Mouse (Mus musculus) stomach, postnatal 0 days (tissue): Measurements from ENCODE around the gene Rragb. TPM values are rescaled to one million over a fixed set of nuclear protein-coding genes. Genes with fewer than 3 reads are reported as not detected.
A peak's percentile ranks its signal among the peaks of the same experiment; 100 is the strongest.

Source experiments
- ATAC-seq: fragments of 200-750 bp; cut with Nextera tagmentation; 2 replicates; pipeline ENCODE4 v1.8.0; 2017; ENCODE audit not compliant: low FRiP score, low TSS enrichment
- DNase-seq: peaks from one replicate; pipeline ENCODE4 v3.0.0-alpha.2; 2016; ENCODE audit warnings: low spot score
- H3K27ac ChIP-seq: fragments of 300-500 bp; sonication (generic); replicated peaks from 2 replicates; pipeline ENCODE4 v1.5.1; 2014; ENCODE audit warnings: mild to moderate bottlenecking, control low read depth
- H3K27me3 ChIP-seq: fragments of 300-500 bp; sonication (generic); 2 replicates; pipeline ENCODE4 v1.6.1; 2014; ENCODE audit warnings: low read length; ENCODE audit not compliant: control insufficient read depth, insufficient read depth
- H3K36me3 ChIP-seq: fragments of 300-500 bp; sonication (generic); 2 replicates; pipeline ENCODE4 v1.6.1; 2014; ENCODE audit warnings: low read length, mixed read lengths; ENCODE audit not compliant: control insufficient read depth, insufficient read depth
- H3K4me1 ChIP-seq: fragments of 300-500 bp; sonication (generic); replicated peaks from 2 replicates; pipeline ENCODE4 v1.6.1; 2014; ENCODE audit warnings: antibody characterized with exemption; ENCODE audit not compliant: control insufficient read depth, insufficient read depth
- H3K4me2 ChIP-seq: fragments of 300-500 bp; sonication (generic); replicated peaks from 2 replicates; pipeline ENCODE4 v1.6.1; 2014; ENCODE audit warnings: low read depth, mild to moderate bottlenecking, control low read depth, moderate library complexity
- H3K4me3 ChIP-seq: fragments of 300-500 bp; sonication (generic); 2 replicates; pipeline ENCODE4 v1.5.1; 2014; ENCODE audit warnings: low read depth, low read length, control low read depth
- H3K9ac ChIP-seq: fragments of 300-500 bp; sonication (generic); 2 replicates; pipeline ENCODE4 v1.6.1; 2014; ENCODE audit warnings: mild to moderate bottlenecking, low read length, control low read depth, mixed read lengths
- H3K9me3 ChIP-seq: fragments of 300-500 bp; sonication (generic); 2 replicates; pipeline ENCODE4 v1.6.1; 2016; ENCODE audit warnings: low read length; ENCODE audit not compliant: control insufficient read depth
- CTCF ChIP-seq: IDR thresholded peaks from 2 replicates; pipeline ENCODE4 v1.5.1; 2016; ENCODE audit warnings: antibody characterized with exemption, low read depth, mild to moderate bottlenecking, moderate library complexity
- EP300 ChIP-seq: optimal IDR thresholded peaks from 2 replicates; pipeline ENCODE3; 2016; ENCODE audit warnings: antibody characterized with exemption
- WGBS: fragments of 180-500 bp; shearing (Covaris S2); extraction: QIAGEN DNeasy Blood & Tissue Kit; methylation state at CpG from one replicate; pipeline ENCODE4 v1.1.7; 2014; 5-methylcytosine and 5-hydroxymethylcytosine counted together
- polyA plus RNA-seq: library from polyadenylated mRNA; unstranded; fragments of >200 nt; fragmentation: Nextera tagmentation; extraction: Ambion mirVana; gene quantifications from 2 replicates; pipeline ENCODE4 v1.2.1, GENCODE M21; 2015

Rragb gene
- 0.59 and 0.61 TPM in 2 replicates for polyA plus RNA-seq

DNA sequence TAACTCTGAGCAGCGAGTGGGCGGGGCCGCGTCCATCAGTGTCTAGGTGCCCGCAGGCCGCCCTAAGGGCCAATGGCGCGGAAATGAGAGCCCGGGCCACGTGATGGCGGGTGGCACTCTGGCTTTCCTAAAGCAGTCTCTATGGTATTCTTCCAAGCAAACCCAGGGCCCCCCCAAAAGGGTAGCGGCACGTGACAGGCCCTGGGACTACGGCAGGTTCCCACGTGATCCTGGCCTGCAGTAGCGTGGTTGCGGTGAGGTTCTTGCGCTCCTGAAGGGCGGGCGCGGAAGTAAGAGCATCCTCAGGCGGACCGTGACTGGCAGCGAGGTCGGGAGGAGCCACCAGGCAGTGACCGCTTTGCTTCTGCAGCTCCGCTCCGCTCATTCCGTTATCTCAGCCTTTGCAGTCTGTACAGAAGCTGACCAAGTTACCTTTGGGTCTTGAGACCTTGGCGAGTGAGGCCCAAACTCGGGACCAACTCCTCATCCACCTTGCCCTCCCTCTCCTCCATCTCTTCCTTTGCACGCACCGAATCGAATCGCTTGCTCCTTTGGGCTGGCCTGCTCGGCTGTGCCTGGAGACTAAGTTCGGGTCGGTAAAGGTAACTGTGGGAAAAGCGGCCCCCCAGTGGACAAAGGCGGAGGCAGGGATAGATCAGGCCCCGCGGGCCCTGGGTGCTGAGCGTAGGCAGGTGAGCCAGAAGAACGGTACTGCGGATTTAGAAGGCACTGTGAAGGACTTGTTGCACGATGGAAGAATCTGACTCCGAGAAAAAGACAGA is at the start of gene Rragb:
TSS of gene Rragb (plus strand) at position 248 of the 782 bp plus-strand sequence.
- Histone ChIP-seq H3K27me3 (peaks cover 2% of the 10 kb centered on the region; the same call in 1 of the 2 replicates), H3K9ac (no peak within 1 kb of the TSS; the same call in 1 of the 2 replicates), H3K4me2 (peak within 1 kb of the TSS; percentile 57), H3K36me3 (no peaks in the 10 kb centered on the region), H3K4me3 (peak within 1 kb of the TSS; percentile 32), H3K4me1 (no peaks in the 10 kb centered on the region), H3K27ac (no peak within 1 kb of the TSS), H3K9me3 (no peaks in the 10 kb centered on the region)
- WGBS = 11% methylated on average over 45 of the region's 47 CpGs
- ATAC-seq (peak; percentile 91), DNase-seq (peak; percentile 71)
- TF ChIP-seq CTCF (peak; percentile 51), EP300 (no peak)

DNA sequence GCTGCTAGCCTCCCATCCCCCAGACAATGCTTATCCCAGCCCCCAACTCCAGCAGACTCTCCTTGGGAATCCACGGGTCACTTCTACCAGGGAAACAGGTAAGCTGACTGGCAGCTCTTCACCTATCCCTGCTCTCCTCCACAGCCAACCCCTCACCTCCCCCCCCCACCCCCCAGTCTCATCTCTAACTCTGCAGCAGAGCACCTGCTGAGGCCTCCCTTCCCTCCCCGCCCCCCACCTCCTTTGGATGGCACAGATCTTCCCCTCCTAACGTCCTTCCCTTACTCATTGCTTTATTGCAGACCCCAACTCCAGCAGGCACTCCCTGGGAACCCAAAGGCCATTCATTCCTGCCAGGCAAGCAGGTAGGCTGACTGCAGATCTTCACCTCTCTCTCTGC is 21.3 kb upstream of the Rragb start, which contains the start of gene Foxr2:
TSS of gene Foxr2 (plus strand) at position 301 of the 400 bp plus-strand sequence.
- DNase-seq (no peak), ATAC-seq (no peak)
- TF ChIP-seq EP300 = no peak
- no peak for TF ChIP-seq CTCF
- Histone ChIP-seq H3K4me1 (no peaks in the 10 kb centered on the region), H3K9ac (no peak within 1 kb of the TSS), H3K27ac (no peak within 1 kb of the TSS), H3K4me2 (no peak within 1 kb of the TSS), H3K36me3 (no peaks in the 10 kb centered on the region), H3K27me3 (no peaks in the 10 kb centered on the region), H3K9me3 (no peaks in the 10 kb centered on the region), H3K4me3 (no peak within 1 kb of the TSS)
- WGBS = 6% methylated on average over 2 of the region's 3 CpGs

GRCm38 (mm10) chrX:153119013-153119412 is 20.8 kb upstream of the Rragb start:
- H3K27ac ChIP-seq = no peak overlapping the region
- H3K4me3 ChIP-seq = no peak overlapping the region
- WGBS = 29% methylated on average over 2 of the region's 2 CpGs
- TF ChIP-seq EP300 = no peak
- TF ChIP-seq CTCF = no peak
- DNase-seq = no peak
- no peaks in the 10 kb centered on the region for H3K36me3 ChIP-seq
- no peak overlapping the region for H3K9ac ChIP-seq
- no peak for ATAC-seq
- no peaks in the 10 kb centered on the region for H3K27me3 ChIP-seq
- H3K9me3 ChIP-seq = no peaks in the 10 kb centered on the region
- H3K4me2 ChIP-seq = no peak overlapping the region
- no peaks in the 10 kb centered on the region for H3K4me1 ChIP-seq

GRCm38 (mm10) chrX:153142656-153143055 is 2.9 kb downstream of the Rragb start:
- no peak for ATAC-seq
- DNase-seq = no peak
- Histone ChIP-seq H3K9ac (no peak overlapping the region), H3K36me3 (no peaks in the 10 kb centered on the region), H3K27ac (no peak overlapping the region), H3K4me3 (no peak overlapping the region), H3K4me1 (no peaks in the 10 kb centered on the region), H3K9me3 (no peaks in the 10 kb centered on the region), H3K27me3 (peaks cover 2% of the 10 kb centered on the region; the same call in 1 of the 2 replicates), H3K4me2 (no peak overlapping the region)
- TF ChIP-seq CTCF (no peak), EP300 (no peak)
- 74% methylated on average over 3 of the region's 3 CpGs for WGBS

DNA sequence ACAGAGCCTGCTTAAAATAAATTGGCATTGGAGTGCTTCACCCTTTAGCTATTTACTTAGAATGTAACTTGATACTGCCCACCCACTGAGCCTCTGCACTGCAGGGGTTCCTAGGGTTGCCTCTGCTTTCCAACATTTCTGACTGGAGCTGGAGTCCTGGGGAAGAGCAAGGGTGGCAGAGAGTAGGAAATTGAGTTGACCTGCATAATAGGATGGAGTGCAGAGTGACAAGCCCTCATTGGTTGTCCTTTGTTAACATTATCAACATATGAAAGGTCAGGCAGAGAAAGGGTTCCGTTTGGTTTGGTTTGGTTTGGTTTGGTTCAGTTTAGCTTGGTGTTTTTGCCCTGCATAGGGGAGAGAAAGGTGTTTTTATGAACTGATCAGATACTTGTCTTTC is 12.0 kb downstream of the Rragb start:
- Histone ChIP-seq H3K9ac (no peak overlapping the region), H3K27me3 (no peaks in the 10 kb centered on the region), H3K4me2 (no peak overlapping the region), H3K9me3 (no peaks in the 10 kb centered on the region), H3K27ac (no peak overlapping the region), H3K4me1 (no peaks in the 10 kb centered on the region), H3K4me3 (no peak overlapping the region), H3K36me3 (no peaks in the 10 kb centered on the region)
- DNase-seq (no peak), ATAC-seq (no peak)
- WGBS = 26% methylated on average over 1 of the region's 1 CpGs
- TF ChIP-seq EP300 (no peak), CTCF (no peak)

DNA sequence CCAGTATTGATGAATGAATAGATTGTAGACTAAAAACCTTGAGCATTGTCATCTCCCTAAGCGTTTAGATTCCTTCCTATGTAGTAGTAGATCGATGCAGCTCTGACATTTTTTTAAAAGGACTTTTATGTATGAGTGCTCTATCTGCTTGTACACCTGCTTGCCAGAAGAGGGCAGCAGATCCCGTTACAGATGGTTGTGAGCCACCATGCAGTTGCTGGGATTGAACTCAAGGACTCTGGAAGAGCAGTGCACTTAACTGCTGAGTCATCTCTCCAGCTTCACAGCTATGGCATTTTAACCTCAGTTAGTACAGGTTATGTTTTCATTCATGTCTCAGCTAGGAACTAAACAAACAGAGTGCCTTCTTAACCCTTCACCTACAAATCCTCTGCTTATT is 15.5 kb downstream of the Rragb start:
- H3K9me3 ChIP-seq = no peaks in the 10 kb centered on the region
- H3K4me2 ChIP-seq = no peak overlapping the region
- DNase-seq (peak; percentile 17), ATAC-seq (no peak)
- 48% methylated on average over 3 of the region's 3 CpGs for WGBS
- TF ChIP-seq CTCF (peak; percentile 71), EP300 (no peak)
- H3K9ac ChIP-seq = no peak overlapping the region
- no peak overlapping the region for H3K4me3 ChIP-seq
- no peaks in the 10 kb centered on the region for H3K4me1 ChIP-seq
- H3K27ac ChIP-seq = no peak overlapping the region
- H3K36me3 ChIP-seq = no peaks in the 10 kb centered on the region
- H3K27me3 ChIP-seq = no peaks in the 10 kb centered on the region
